Mouse (Mus musculus) MEL-GATA-1-ER (cell line): ENCODE data around the gene Clca4a.
"Not testable (repeated sequence)": the region's sequence is repeated elsewhere in the genome, so short reads cannot be mapped to it uniquely, and the experiment has no call there.

Source experiments
- DNase-seq: peaks from one replicate; pipeline ENCODE4 v3.0.0-alpha.2; 2012; ENCODE audit warnings: low read depth; ENCODE audit errors: extremely low read depth

The Clca4a gene

DNA sequence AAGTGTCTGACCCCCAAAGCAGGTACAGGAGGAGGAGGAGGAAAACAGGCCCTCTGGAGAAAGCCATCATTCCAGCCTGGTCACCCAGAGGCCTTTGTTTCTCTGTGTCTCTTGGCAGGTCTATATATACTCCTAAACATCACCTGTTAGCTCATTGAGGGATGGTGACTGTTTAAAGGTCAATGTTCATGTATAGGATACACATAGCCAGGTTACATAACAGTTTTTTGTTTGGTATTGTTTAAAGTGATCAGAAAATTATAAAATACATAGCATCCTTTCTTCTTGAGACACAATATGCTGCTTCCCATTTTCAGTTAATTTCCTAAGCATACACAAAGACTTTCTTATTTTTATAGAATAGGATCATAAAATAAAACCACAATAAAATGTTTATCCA is at the start of gene Clca4a:
Gene Clca4a, minus strand, starts transcription at position 101 of the 400 bp plus-strand sequence.
- no peak for DNase-seq

DNA sequence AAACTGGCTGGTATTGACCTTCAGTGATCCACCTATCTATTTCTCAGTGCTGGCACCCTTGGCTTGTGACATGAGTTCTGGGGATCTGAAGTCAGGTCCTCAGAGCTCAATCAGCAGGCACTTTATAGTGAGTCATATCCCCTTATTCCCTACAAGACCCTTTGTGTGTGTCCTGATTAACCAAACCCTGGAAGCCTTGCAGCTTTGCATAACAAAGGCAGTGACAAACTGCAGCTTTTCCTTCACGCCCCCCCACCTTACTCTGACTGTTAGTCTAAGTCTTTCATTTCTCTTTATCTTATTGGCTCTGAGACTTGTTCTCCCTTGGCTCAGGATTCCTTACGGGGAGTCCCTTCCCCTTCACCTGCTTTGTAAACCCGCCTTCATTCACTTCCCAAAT is 43.0 kb upstream of the Clca4a start:
- no peak for DNase-seq

DNA sequence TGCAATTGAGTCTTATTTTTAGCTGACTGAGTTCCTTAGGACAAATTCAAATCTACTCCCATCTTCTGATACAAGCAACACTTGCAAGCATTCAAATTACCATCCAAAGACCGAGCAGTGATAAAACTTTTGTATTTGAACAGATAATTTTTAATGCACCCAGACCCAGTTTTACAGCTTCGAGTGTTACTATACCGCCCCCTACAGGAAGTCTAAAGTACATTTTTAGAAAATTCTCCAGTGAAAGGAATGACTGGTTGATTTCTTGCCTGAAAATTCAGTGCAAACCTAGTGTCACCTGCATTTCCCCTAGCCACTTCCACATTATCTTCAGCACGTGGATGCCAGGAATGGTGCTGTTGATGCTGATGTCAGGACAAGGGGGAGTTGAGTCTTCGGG is 29.6 kb upstream of the Clca4a start:
- peak; percentile 18 for DNase-seq

DNA sequence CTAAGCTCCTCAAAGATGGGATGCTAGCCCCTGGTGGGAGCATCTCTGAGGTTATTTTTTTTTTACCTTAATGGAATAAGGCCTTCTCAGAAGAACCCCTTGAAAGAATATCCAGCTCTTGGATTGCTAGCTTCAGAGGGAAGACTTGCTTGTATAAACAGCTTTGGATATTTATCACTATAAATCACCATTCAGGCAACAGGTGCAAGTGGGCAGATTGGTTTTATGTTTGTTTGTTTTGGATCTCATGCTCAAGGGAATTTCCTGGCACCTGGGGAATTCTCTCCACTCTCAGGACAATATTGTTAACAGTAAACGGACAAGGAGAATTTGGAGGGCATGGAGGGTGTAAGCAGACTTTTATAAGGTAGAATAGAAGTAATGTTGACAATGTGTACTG is 26.1 kb upstream of the Clca4a start:
- no peak for DNase-seq

DNA sequence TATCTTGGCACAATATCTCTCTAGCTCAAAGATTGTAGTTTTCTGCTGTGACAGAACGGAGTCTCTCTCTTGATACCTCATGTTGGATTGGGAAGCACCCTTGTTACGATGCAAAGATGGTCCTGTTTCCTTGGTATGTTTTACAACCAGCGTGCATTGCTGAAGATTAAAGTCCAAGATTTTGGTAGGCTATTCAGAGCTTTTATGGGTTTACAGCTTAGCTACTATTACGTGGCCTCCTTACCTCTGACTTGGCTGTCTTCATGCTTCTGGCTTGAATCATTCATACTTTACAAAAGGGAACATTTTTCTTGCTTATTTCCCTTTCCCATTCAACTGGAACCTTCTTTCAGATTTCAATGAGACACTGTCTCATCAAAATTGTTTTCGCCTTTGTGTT is 18.2 kb upstream of the Clca4a start:
- DNase-seq: no peak

DNA sequence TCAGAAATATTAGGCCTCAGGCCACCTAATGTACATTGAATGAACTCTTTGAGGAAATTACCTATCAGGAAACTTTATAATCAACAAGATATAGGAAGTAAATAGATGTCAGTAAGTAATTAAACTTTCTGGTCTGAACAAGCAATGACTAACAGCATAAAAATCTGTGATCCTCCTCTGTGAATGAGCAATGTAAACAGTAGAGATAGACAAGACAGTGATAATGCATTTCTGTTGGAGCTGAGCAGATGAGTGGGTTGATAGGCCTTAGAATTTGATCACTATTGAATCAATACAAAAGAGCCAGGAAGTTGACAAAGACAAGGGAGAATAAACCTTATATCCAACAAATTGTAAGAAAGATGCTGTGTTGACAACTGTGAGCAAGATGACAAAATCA is 17.8 kb upstream of the Clca4a start:
- no peak for DNase-seq

DNA sequence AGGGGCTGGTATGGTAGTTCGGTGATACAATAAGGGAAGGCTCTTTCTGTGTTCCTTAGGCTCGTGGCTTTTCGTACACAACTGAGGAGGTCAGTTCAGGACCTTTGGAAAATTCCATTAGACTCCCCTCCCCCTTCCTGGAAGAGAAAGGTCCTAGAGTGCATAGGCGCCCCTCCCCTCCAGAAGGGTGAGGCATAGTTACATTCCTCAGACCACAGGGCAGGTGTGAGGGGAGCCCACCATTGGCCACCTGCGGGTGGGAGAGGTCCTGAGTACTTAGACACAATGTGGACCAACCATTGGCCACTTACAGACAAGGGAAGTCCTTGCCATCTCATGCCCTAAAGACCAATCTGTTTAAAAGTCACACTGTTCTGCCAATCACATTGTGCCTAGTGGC is 11.0 kb upstream of the Clca4a start:
- DNase-seq: no peak

DNA sequence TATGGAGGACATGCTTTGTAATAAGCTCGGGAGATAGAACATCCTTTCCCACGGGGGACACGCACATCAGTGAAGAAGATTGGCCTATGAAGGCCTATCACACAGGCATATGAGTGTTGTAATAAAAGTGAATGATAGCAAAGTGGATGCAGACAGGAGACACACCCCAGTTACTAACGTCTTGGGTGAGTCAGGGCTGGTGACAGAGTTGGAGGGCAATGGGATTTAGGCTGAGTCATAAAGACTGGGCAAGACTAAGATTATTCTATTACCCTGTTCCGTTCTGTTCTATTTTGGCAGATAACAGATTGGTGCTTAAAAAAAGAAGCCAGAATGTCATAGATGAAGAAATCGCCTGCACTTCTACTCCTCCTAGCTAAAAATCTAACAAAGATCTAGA is 5.7 kb upstream of the Clca4a start:
- no peak for DNase-seq

DNA sequence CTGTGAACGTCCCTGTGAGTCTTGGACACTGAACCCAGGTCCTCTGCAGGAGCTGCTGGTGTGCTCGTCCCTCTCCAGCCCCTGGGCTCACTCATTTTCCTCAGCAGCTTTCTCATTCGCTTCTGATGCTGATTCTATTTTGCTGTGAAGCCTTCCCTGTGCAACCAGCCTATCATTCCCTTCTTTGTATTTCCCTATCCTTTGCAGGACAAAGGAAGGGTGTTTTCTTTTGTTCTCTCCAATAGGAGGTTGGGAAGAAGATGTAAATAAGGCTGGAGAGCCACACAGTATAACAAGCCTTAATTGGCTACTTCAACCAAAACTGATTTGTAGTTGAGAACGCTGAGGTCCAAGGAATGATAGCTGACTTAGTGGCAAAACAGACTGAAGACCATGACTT is 2.8 kb upstream of the Clca4a start:
- no peak for DNase-seq

DNA sequence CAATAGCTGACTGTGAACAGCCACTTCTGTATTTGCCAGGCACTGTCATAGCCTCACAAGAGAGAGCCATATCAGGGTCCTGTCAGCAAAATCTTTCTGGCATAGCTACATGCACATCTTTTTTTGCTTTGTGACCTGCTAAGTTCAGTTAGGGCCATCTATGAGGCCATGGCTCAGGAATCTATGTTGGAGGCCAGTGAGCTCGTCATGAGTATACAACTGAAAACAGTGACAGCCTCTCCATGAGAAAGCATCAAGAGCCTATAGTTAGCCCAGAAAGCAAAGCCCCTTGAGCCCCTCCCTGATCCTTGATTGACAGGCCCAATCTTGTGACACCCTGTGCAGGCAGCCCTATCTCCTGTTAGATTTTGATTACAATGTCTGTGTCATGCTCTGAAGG is 1.2 kb upstream of the Clca4a start:
- DNase-seq: no peak

DNA sequence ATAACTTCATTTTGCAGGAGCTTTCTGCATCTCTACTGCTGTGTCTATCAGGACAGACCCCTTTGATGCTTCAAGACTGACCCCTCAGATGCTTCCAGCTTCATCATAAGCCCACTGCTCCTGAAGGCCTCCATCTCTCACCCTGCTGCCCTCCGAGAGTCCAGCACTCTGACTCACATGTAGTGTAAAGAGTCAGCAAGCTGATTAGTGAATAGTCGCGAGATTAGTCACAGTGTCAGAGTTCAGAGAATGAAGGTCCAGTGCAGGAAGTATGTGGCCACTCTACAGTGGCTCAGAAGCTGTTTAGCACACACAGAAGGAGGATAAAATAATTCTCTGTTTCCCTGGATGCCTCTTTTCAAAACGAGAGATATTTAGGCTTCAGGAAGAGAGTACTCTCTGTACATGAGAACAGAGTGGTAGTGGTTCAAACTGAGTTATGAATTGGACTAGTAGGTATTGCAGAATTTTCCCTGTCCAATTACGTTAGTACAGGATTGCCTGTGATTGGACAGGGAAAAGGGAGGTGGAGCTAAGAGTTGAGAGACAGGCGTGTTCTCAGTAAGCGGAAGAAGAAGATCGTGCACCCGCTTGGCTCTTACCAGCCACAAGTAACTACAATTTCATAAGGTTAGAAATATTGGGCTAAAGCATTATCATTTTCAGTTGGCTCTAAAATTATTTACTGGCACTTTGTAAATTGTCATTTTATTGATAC is 3.1 kb downstream of the Clca4a start:
- no peak for DNase-seq

DNA sequence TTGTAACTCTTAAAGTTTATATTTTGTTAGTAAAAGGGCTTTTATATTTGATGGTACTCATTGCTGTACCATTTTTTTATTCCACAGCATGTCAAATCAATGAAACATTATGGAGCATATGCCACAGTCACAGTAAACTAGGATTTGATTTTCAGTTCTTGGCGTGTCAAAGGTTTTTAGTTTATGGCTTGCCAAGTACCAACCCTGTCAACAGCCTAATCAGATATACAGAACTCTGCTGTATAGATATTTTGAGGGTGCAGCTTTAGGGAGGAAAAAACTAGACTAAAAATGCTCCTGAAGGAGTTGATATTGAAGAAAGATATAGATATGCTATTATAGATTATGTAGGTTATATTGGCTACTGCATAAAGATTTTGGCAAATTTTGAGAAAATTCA is 5.1 kb downstream of the Clca4a start:
- no peak for DNase-seq

DNA sequence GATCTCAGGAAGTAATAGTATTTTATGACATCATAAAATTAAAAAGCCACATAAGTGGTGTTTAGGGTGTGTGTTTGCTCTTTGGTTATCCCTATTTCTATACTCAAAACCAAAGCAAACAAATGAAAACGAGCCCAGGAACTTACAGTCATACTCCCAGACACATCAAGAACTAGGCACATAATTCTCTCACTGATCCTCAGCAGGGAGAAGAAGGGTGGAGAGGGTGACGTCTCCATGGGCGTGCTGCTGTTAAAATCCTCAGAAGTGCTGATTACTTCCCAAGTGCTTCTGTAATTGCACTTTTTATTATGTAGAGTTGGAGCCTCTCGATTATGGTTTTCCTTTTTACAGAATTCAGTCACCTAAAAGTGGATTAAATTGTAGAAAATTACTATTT is 8.8 kb downstream of the Clca4a start:
- DNase-seq: no peak

DNA sequence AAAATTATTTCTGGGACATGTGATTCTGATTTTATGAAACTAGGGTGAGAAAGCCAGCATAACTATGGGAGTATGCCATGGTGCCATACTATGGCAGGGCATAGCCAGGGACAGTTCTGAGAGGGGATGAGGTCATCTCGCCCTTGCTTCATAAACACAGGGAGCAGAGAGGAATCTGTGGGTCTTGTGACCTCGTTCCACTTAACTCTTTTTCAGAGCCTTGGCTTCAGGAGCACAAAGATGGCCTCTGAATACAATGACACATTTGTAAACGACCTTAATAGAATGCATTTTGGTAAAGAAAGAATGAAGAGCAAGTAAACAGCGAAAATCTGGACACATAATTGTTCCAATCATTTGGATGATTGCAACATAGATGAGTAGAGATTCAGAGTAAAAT is 24.0 kb downstream of the Clca4a start:
- DNase-seq: no peak

DNA sequence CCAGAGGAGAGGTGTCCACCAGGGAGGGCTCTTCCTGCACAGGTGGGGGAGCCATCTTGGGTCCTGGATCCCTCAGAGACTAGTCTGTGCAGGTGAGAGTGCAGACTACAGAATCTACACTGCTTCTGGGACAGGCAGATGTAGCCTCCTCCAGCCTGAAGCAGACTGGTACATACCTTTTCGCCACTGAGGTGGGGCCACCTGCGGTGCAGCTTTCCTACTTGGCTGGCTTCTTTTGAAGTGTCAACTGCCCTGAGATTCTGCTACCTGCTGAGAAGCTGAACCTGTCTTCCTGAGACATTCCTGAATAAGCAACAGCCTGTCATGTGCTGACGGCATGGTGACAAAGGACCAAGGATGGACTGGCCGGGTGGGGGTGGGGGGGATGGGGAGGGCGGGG is 27.5 kb downstream of the Clca4a start:
- DNase-seq: not testable (repeated sequence)

DNA sequence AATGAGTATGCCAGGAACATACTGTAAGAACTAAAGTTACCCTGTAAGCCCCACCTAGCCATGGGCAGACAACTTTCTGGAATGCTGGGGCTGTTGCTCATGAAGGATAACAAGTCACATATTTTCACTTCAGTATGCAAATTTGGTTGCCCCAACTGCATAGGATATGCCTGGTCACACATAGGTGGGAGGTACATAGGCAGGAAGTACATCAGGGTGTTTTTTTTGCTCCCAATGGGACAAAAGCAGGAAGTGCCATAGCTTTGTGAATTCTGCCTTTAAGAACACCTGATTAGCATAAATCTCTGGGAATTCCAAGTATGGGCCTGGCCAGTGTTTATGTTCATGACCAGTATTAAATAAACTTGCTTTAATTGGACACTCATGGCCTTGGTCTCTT is 41.2 kb downstream of the Clca4a start:
- DNase-seq: peak; percentile 36

DNA sequence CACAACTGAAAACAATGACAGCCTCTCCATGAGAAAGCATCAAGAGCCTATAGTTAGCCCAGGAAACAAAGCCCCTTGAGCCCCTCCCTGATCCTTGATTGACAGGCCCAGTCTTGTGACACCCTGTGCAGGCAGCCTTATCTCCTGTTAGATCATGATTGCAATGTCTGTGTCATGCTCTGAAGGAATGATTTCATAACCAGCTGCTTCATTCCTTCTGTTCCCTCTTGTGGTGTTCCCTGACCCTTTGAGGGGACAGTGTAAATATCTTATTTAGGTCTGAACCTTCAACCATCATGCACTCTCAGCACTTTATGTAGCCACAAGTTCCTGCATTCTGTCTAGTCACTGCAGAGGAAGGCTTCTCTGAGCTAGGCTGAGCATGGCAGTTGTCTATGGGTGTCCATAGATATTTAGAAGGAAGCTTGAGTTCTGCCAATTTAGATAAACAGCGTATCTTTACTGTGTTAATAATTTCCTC is 41.8 kb downstream of the Clca4a start:
- peak; percentile 83 for DNase-seq

DNA sequence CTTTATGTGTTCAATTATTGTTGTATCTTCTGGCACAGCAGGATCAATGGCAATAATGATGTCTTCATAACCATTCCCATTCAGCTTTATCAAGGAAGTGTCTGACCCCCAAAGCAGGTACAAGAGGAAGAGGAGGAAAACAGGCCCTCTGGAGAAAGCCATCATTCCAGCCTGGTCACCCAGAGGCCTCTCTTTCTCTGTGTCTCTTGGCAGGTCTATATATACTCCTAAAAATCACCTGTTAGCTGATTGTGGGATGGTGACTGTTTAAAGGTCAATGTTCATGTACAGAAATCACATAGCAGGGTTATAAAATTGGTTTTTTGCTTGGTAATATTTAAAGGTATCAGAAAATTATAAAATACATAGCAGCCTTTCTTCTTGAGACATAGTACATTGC is 42.5 kb downstream of the Clca4a start, which contains the start of gene Clca4b:
Gene Clca4b, minus strand, starts transcription at position 195 of the 400 bp plus-strand sequence.
- no peak for DNase-seq

DNA sequence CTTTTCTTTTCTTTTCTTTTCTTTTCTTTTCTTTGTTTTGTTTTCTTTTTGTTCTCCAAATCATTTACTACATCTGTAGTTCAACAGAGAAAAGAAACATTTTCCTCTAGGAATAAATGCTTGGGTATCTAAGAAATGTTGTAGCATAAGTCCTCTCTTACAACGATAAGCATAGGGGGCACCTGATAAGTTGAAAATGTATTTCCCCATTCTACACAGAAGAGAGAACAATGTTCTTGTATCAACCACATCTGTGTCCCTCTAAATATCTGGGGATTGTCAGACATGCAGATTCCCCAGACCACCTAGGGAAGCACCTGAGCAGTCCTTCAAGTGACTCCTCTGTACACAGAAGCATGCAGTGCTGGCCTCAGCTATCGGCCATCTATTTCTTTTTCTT is 60.8 kb downstream of the Clca4a start:
- DNase-seq: no peak
